Mouse (Mus musculus) heart, embryonic 10.5 days (tissue): ENCODE results near the gene Strip1. TPM values are rescaled to one million over a fixed set of nuclear protein-coding genes. Genes with fewer than 3 reads are reported as not detected.

Experiments used
- polyA plus RNA-seq: library from polyadenylated mRNA; unstranded; fragments of >200 nt; fragmentation: Nextera tagmentation; extraction: Ambion mirVana; gene quantifications from 2 replicates; pipeline ENCODE4 v1.2.1, GENCODE M21; 2016

Gene Strip1
- polyA plus RNA-seq, 1 experiment from 2014 or later = 50.1 TPM

Other genes with a start within 250 kb of the Strip1 start
- 0.09 and 0.18 TPM in 2 replicates for gene Kcnc4, start 172.1 kb downstream of the Strip1 start, polyA plus RNA-seq
- 3.0 and 3.8 TPM in 2 replicates for gene Slc6a17, start 113.7 kb downstream of the Strip1 start, polyA plus RNA-seq
- 0.15 TPM in 1 of 2 replicates, not detected in the other for gene Ubl4b, start 76.6 kb downstream of the Strip1 start, polyA plus RNA-seq
- gene Alx3, start 36.7 kb downstream of the Strip1 start, polyA plus RNA-seq = 2.3 and 13.0 TPM in 2 replicates
- gene Gm10961, start 372 bp downstream of the Strip1 start, polyA plus RNA-seq = not detected in 2 replicates
- 62.2 and 71.8 TPM in 2 replicates for gene Ahcyl1, start 64.9 kb upstream of the Strip1 start, polyA plus RNA-seq
- 10.4 and 11.3 TPM in 2 replicates for gene Csf1, start 128.8 kb upstream of the Strip1 start, polyA plus RNA-seq
- gene Eps8l3, start 245.5 kb upstream of the Strip1 start, polyA plus RNA-seq = not detected in 2 replicates